Mouse (Mus musculus): ENCODE measurements around the gene Mta2.
"Not testable (repeated sequence)": the region's sequence is repeated elsewhere in the genome, so short reads cannot be mapped to it uniquely, and the experiment has no call there.

The Mta2 gene

GRCm38 (mm10) chr19:8941515-8942217 is at the start of gene Mta2:
Gene Mta2, plus strand, starts transcription at chr19:8941875.
- DNase-seq (ENCODE audit: low read depth, low spot score), result peak; percentile 95

GRCm38 (mm10) chr19:8892829-8893766 is 48.6 kb upstream of the Mta2 start, which contains the start of gene Ints5:
Gene Ints5, plus strand, starts transcription at chr19:8893005.
- DNase-seq (ENCODE audit: low read depth, low spot score), result peak; percentile 94

- no peak for DNase-seq (ENCODE audit: low read depth, low spot score)
Observed at GRCm38 (mm10) chr19:8895397-8895960, 46.2 kb upstream of the Mta2 start.

- DNase-seq (ENCODE audit: low read depth, low spot score), result not testable (repeated sequence)
Observed at GRCm38 (mm10) chr19:8896231-8896630, 45.4 kb upstream of the Mta2 start.

GRCm38 (mm10) chr19:8897211-8897864 is 44.3 kb upstream of the Mta2 start:
- DNase-seq (ENCODE audit: low read depth, low spot score), result peak; percentile 54

- peak; percentile 95 for DNase-seq (ENCODE audit: low read depth, low spot score)
Observed at GRCm38 (mm10) chr19:8897865-8898495, 43.7 kb upstream of the Mta2 start, which contains the start of gene Ganab. Gene Ganab, plus strand, starts transcription at chr19:8898071.

- no peak for DNase-seq (ENCODE audit: low read depth, low spot score)
Observed at GRCm38 (mm10) chr19:8898576-8898975, 43.1 kb upstream of the Mta2 start.

- DNase-seq (ENCODE audit: low read depth, low spot score), result no peak
Observed at GRCm38 (mm10) chr19:8899079-8899478, 42.6 kb upstream of the Mta2 start.

- no peak for DNase-seq (ENCODE audit: low read depth, low spot score)
Observed at GRCm38 (mm10) chr19:8903412-8903811, 38.3 kb upstream of the Mta2 start.

GRCm38 (mm10) chr19:8908531-8908930 is 33.1 kb upstream of the Mta2 start:
- DNase-seq (ENCODE audit: low read depth, low spot score), result no peak

- no peak for DNase-seq (ENCODE audit: low read depth, low spot score)
Observed at GRCm38 (mm10) chr19:8911810-8912209, 29.9 kb upstream of the Mta2 start.

GRCm38 (mm10) chr19:8914212-8914611 is 27.5 kb upstream of the Mta2 start:
- DNase-seq (ENCODE audit: low read depth, low spot score), result no peak

GRCm38 (mm10) chr19:8919000-8919399 is 22.7 kb upstream of the Mta2 start:
- DNase-seq (ENCODE audit: low read depth, low spot score), result no peak

GRCm38 (mm10) chr19:8919684-8920072 is 22.0 kb upstream of the Mta2 start:
- DNase-seq (ENCODE audit: low read depth, low spot score), result no peak

GRCm38 (mm10) chr19:8920073-8920736 is 21.5 kb upstream of the Mta2 start, which contains the start of gene B3gat3:
Gene B3gat3, plus strand, starts transcription at chr19:8920374.
- peak; percentile 91 for DNase-seq (ENCODE audit: low read depth, low spot score)

- DNase-seq (ENCODE audit: low read depth, low spot score), result peak; percentile 67
Observed at GRCm38 (mm10) chr19:8920836-8921291, 20.8 kb upstream of the Mta2 start.

- no peak for DNase-seq (ENCODE audit: low read depth, low spot score)
Observed at GRCm38 (mm10) chr19:8921741-8922140, 19.9 kb upstream of the Mta2 start.

GRCm38 (mm10) chr19:8926766-8927165 is 14.9 kb upstream of the Mta2 start:
- no peak for DNase-seq (ENCODE audit: low read depth, low spot score)

GRCm38 (mm10) chr19:8927891-8928525 is 13.7 kb upstream of the Mta2 start:
- no peak for DNase-seq (ENCODE audit: low read depth, low spot score)

- DNase-seq (ENCODE audit: low read depth, low spot score), result no peak
Observed at GRCm38 (mm10) chr19:8928689-8929223, 12.9 kb upstream of the Mta2 start.

All from ES-CJ7 (cell line).